Mouse (Mus musculus) limb, embryonic 11.5 days (tissue): ENCODE results near the gene Efcab6. TPM values are rescaled to one million over a fixed set of nuclear protein-coding genes. Genes with fewer than 3 reads are reported as not detected.
A peak's percentile ranks its signal among the peaks of the same experiment; 100 is the strongest.

Experiments
- ATAC-seq: fragments of 200-750 bp; cut with Nextera tagmentation; 2 replicates; pipeline ENCODE4 v1.8.0; 2017; ENCODE audit warnings: low read depth; ENCODE audit not compliant: insufficient number of reproducible peaks, low FRiP score, low TSS enrichment
- DNase-seq: peaks from one replicate; pipeline ENCODE4 v3.0.0-alpha.2; 2015; ENCODE audit warnings: low spot score
- H3K27ac ChIP-seq: fragments of 300-500 bp; sonication (generic); replicated peaks from 2 replicates; pipeline ENCODE4 v1.5.1; 2014; ENCODE audit warnings: low read depth, mild to moderate bottlenecking, low read length
- H3K27me3 ChIP-seq: fragments of 300-500 bp; sonication (generic); 2 replicates; pipeline ENCODE4 v1.6.1; 2014; ENCODE audit warnings: mild to moderate bottlenecking, low read length, mixed read lengths; ENCODE audit not compliant: control insufficient read depth, insufficient read depth
- H3K36me3 ChIP-seq: fragments of 300-500 bp; sonication (generic); 2 replicates; pipeline ENCODE4 v1.6.1; 2014; ENCODE audit warnings: mild to moderate bottlenecking, low read length, moderate library complexity, mixed read lengths; ENCODE audit not compliant: control insufficient read depth, insufficient read depth
- H3K4me1 ChIP-seq: fragments of 300-500 bp; sonication (generic); 2 replicates; pipeline ENCODE4 v1.6.1; 2014; ENCODE audit warnings: low read length, mixed read lengths; ENCODE audit not compliant: control insufficient read depth, insufficient read depth
- H3K4me2 ChIP-seq: fragments of 300-500 bp; sonication (generic); 2 replicates; pipeline ENCODE4 v1.6.1; 2014; ENCODE audit warnings: low read depth, mild to moderate bottlenecking, moderate library complexity; ENCODE audit not compliant: severe bottlenecking
- H3K4me3 ChIP-seq: fragments of 300-500 bp; sonication (generic); 2 replicates; pipeline ENCODE4 v1.5.1; 2014; ENCODE audit warnings: low read depth, low read length
- H3K9ac ChIP-seq: fragments of 300-500 bp; sonication (generic); 2 replicates; pipeline ENCODE4 v1.6.1; 2014; ENCODE audit warnings: mild to moderate bottlenecking, low read length
- H3K9me3 ChIP-seq: fragments of 300-500 bp; sonication (generic); 2 replicates; pipeline ENCODE4 v1.6.1; 2016; ENCODE audit warnings: low read length; ENCODE audit not compliant: control insufficient read depth
- WGBS: fragments of 180-500 bp; shearing (Covaris S2); extraction: QIAGEN DNeasy Blood & Tissue Kit; methylation state at CpG from one replicate; pipeline ENCODE4 v1.1.7; 2014; 5-methylcytosine and 5-hydroxymethylcytosine counted together
- polyA plus RNA-seq: library from polyadenylated mRNA; unstranded; fragments of >200 nt; fragmentation: Nextera tagmentation; extraction: Ambion mirVana; gene quantifications from 2 replicates; pipeline ENCODE4 v1.2.1, GENCODE M21; 2014

Gene Efcab6
- polyA plus RNA-seq, 1 experiment from 2014 or later, result not detected

- Histone ChIP-seq H3K4me3 (no peak overlapping the region), H3K9me3 (no peaks in the 10 kb centered on the region), H3K36me3 (no peaks in the 10 kb centered on the region), H3K27me3 (no peaks in the 10 kb centered on the region), H3K9ac (no peak overlapping the region), H3K4me1 (no peaks in the 10 kb centered on the region), H3K4me2 (no peak overlapping the region), H3K27ac (no peak overlapping the region)
- 72% methylated on average over 7 of the region's 7 CpGs for WGBS
- DNase-seq (no peak), ATAC-seq (no peak)
Measured at GRCm38 (mm10) chr15:84094921-84095320, 29.7 kb upstream of the Efcab6 start.

DNA sequence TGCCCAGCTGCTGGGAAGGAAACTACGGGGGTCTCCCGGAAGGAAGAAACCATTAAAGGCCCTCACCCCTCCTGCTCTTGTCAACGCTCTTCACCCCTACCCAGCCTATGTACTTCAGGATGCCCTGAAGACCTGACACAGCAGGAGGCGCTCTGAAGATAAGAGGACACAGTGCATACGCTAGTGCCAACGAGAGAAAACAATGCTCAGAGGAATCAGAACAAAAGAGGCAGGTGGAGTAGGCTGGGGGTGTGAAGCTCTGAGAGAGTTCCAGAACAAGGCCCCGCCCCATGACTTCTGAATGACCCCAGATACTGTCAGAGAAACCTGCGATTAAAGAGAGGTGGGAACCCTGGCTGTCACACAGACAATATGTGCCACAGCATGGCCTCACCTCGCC, 21.6 kb upstream of the Efcab6 start:
- no peak overlapping the region for H3K4me2 ChIP-seq
- no peak overlapping the region for H3K9ac ChIP-seq
- no peak overlapping the region for H3K4me3 ChIP-seq
- H3K27ac ChIP-seq, result no peak overlapping the region
- WGBS, result 60% methylated on average over 9 of the region's 9 CpGs
- DNase-seq (no peak), ATAC-seq (no peak)
- no peaks in the 10 kb centered on the region for H3K9me3 ChIP-seq
- H3K4me1 ChIP-seq, result no peaks in the 10 kb centered on the region
- H3K27me3 ChIP-seq, result no peaks in the 10 kb centered on the region
- no peaks in the 10 kb centered on the region for H3K36me3 ChIP-seq

GRCm38 (mm10) chr15:84086364-84086763, 21.2 kb upstream of the Efcab6 start:
- H3K4me2 ChIP-seq, result no peak overlapping the region
- no peaks in the 10 kb centered on the region for H3K9me3 ChIP-seq
- H3K4me3 ChIP-seq, result no peak overlapping the region
- ATAC-seq, result no peak
- no peak overlapping the region for H3K9ac ChIP-seq
- no peaks in the 10 kb centered on the region for H3K27me3 ChIP-seq
- H3K27ac ChIP-seq, result no peak overlapping the region
- no peaks in the 10 kb centered on the region for H3K4me1 ChIP-seq
- no peaks in the 10 kb centered on the region for H3K36me3 ChIP-seq
- WGBS, result 26% methylated on average over 12 of the region's 12 CpGs
- DNase-seq, result peak; percentile 71

- H3K9me3 ChIP-seq, result no peaks in the 10 kb centered on the region
- H3K27me3 ChIP-seq, result no peaks in the 10 kb centered on the region; the same call in 1 of the 2 replicates
- H3K4me1 ChIP-seq, result no peaks in the 10 kb centered on the region
- no peak overlapping the region for H3K9ac ChIP-seq
- H3K4me3 ChIP-seq, result no peak overlapping the region
- 83% methylated on average over 7 of the region's 7 CpGs for WGBS
- no peak overlapping the region for H3K4me2 ChIP-seq
- DNase-seq (no peak), ATAC-seq (no peak)
- H3K36me3 ChIP-seq, result no peaks in the 10 kb centered on the region
- H3K27ac ChIP-seq, result no peak overlapping the region
Measured at GRCm38 (mm10) chr15:84080069-84080468, 14.9 kb upstream of the Efcab6 start.

DNA sequence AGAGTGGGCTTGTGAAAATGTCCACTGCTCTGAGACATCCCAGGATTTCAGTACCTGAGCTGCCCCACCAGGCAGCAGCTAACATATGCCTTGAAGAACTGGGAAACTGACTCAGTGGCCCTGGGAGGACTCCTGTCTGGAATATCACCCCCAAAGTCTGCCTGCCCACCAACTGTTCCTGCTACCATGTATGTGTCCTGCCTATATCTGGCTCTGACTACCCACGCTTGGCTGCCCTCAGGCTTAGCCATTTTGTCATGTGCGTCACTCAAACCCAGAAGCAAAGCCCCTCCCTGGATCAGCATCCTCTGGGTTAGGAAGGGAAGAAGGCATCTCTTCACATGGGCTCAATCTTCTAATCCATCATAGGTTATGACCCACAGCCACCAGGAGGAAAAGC, 14.3 kb upstream of the Efcab6 start:
- H3K4me2 ChIP-seq, result no peak overlapping the region
- peaks cover 4% of the 10 kb centered on the region; the same call in 1 of the 2 replicates for H3K27me3 ChIP-seq
- H3K4me1 ChIP-seq, result peaks cover 3% of the 10 kb centered on the region; the same call in 1 of the 2 replicates
- no peak overlapping the region for H3K27ac ChIP-seq
- no peak overlapping the region for H3K4me3 ChIP-seq
- no peak overlapping the region for H3K9ac ChIP-seq
- no peak for ATAC-seq
- no peak for DNase-seq
- no peaks in the 10 kb centered on the region for H3K9me3 ChIP-seq
- WGBS, result 88% methylated on average over 2 of the region's 2 CpGs
- H3K36me3 ChIP-seq, result no peaks in the 10 kb centered on the region

GRCm38 (mm10) chr15:84078667-84079066, 13.5 kb upstream of the Efcab6 start:
- H3K4me1 ChIP-seq, result peaks cover 3% of the 10 kb centered on the region; the same call in 1 of the 2 replicates
- no peak overlapping the region for H3K4me2 ChIP-seq
- H3K27me3 ChIP-seq, result peaks cover 7% of the 10 kb centered on the region; the same call in 1 of the 2 replicates
- no peak for DNase-seq
- no peak for ATAC-seq
- no peak overlapping the region for H3K4me3 ChIP-seq
- H3K9me3 ChIP-seq, result no peaks in the 10 kb centered on the region
- no peaks in the 10 kb centered on the region for H3K36me3 ChIP-seq
- 84% methylated on average over 13 of the region's 13 CpGs for WGBS
- no peak overlapping the region for H3K9ac ChIP-seq
- no peak overlapping the region for H3K27ac ChIP-seq

GRCm38 (mm10) chr15:84077151-84077550, 12.0 kb upstream of the Efcab6 start:
- Histone ChIP-seq H3K4me1 (peaks cover 3% of the 10 kb centered on the region; the same call in 1 of the 2 replicates), H3K9ac (no peak overlapping the region), H3K9me3 (no peaks in the 10 kb centered on the region), H3K4me3 (no peak overlapping the region), H3K4me2 (no peak overlapping the region), H3K27ac (no peak overlapping the region), H3K27me3 (peaks cover 9% of the 10 kb centered on the region), H3K36me3 (no peaks in the 10 kb centered on the region)
- WGBS, result 68% methylated on average over 17 of the region's 17 CpGs
- ATAC-seq, result no peak
- no peak for DNase-seq

- no peak overlapping the region for H3K27ac ChIP-seq
- H3K4me3 ChIP-seq, result no peak overlapping the region
- peaks cover 3% of the 10 kb centered on the region; the same call in 1 of the 2 replicates for H3K4me1 ChIP-seq
- DNase-seq (peak; percentile 43), ATAC-seq (no peak)
- H3K9me3 ChIP-seq, result no peaks in the 10 kb centered on the region
- no peaks in the 10 kb centered on the region for H3K36me3 ChIP-seq
- peaks cover 21% of the 10 kb centered on the region for H3K27me3 ChIP-seq
- H3K4me2 ChIP-seq, result no peak overlapping the region
- WGBS, result 22% methylated on average over 17 of the region's 17 CpGs
- no peak overlapping the region for H3K9ac ChIP-seq
Measured at GRCm38 (mm10) chr15:84074705-84075185, 9.6 kb upstream of the Efcab6 start.
